ENCODE assay signal across 8 mouse cellular contexts in the genomic region with DNA sequence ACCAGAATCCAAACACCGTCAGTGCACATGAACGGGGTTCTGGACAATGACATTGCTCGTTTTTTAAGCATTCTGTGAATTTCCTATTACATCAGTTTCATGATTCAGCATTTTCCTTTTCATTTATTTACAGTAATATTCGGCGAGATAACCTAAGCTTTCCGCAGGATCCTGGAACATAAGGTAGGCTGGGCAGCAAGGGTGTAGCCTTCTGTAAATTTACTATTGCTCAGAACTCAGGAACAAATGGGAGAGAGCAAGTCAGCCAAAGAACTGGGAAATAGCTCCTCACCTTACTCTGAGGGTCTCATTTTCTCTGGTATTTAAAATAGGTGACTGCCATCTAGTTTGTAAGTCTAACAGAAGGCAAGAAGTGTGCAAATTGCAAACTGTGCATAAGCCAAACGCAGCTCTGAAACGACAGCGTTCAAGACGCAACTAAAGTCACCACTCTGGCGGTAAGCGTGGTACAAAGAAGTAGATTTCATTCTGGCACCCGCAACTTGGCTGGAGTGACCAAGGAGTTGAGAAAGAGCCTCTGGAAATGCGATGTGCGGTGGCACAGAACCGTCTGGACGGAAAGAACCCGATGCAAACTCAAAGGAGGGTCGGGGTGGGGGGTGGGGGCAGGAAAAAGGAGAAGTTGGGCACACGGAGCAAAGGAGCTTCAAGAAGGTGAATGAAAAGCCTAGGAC. TPM values are rescaled to one million over a fixed set of nuclear protein-coding genes. Genes with fewer than 3 reads are reported as not detected.
DNase-seq lines count a peak whose midpoint lies in the region; ATAC-seq and TF ChIP-seq lines count a peak whose summit lies in the region.
"Had no signal": no experiment of that assay in that cellular context is flagged by ENCODE, and none has a peak within 500 bp of the region (broad histone marks: within the 10 kb centered on the region; RNA-seq: fewer than 3 reads in every experiment).

No protein-coding gene starts in this region.

- WGBS in lung, postnatal 0 days: 13% methylated on average over 20 of the region's 20 CpGs
- WGBS in forebrain, embryonic 13.5 days: 20% methylated on average over 20 of the region's 20 CpGs
- WGBS in limb, embryonic 13.5 days: 22% methylated on average over 20 of the region's 20 CpGs
- WGBS in stomach, embryonic 15.5 days: 17% methylated on average over 20 of the region's 20 CpGs

- H3K4me2 ChIP-seq in lung, postnatal 0 days (replicated peaks; ENCODE audit: low read depth, low read length): peak overlapping the region; percentile 98
- peak overlapping the region; percentile 95 for H3K4me2 ChIP-seq in forebrain, embryonic 13.5 days
- peak overlapping the region; percentile 100 for H3K4me2 ChIP-seq in limb, embryonic 13.5 days (replicated peaks)
- H3K4me2 ChIP-seq in stomach, embryonic 15.5 days: peak overlapping the region; percentile 98

- peak overlapping the region; percentile 56 for H3K4me3 ChIP-seq in lung, postnatal 0 days (ENCODE audit: low read depth, low read length)
- peak overlapping the region; percentile 69 for H3K4me3 ChIP-seq in forebrain, embryonic 13.5 days
- peak overlapping the region; percentile 69 for H3K4me3 ChIP-seq in limb, embryonic 13.5 days
- peak overlapping the region; percentile 61 for H3K4me3 ChIP-seq in stomach, embryonic 15.5 days (replicated peaks)
- H3K4me3 ChIP-seq: myocyte had no signal

- H3K4me1 ChIP-seq in lung, postnatal 0 days (ENCODE audit: insufficient read depth, low read depth, low read length): 0 out of 2 replicates have a peak, but pooled peaks cover 3% of the 10 kb centered on the region
- H3K4me1 ChIP-seq in forebrain, embryonic 13.5 days: peaks cover 52% of the 10 kb centered on the region
- H3K4me1 ChIP-seq in limb, embryonic 13.5 days: peaks cover 22% of the 10 kb centered on the region; the same call in 1 of the 2 replicates
- 0 out of 2 replicates have a peak, but pooled peaks cover 4% of the 10 kb centered on the region for H3K4me1 ChIP-seq in stomach, embryonic 15.5 days

- no peak for TF ChIP-seq EP300 in lung, postnatal 0 days (IDR thresholded peaks at IDR 0.05)

- no peak overlapping the region for H3K27ac ChIP-seq in lung, postnatal 0 days (ENCODE audit: low read length)
- peak overlapping the region; percentile 88; the same call in 1 of the 2 replicates for H3K27ac ChIP-seq in forebrain, embryonic 13.5 days
- H3K27ac ChIP-seq in limb, embryonic 13.5 days: no peak overlapping the region
- H3K27ac ChIP-seq in stomach, embryonic 15.5 days: peak overlapping the region; percentile 17; the same call in 1 of the 2 replicates

- peaks cover 6% of the 10 kb centered on the region; the same call in 1 of the 2 replicates for H3K27me3 ChIP-seq in lung, postnatal 0 days (replicated peaks; ENCODE audit: insufficient read depth, low read length)
- H3K27me3 ChIP-seq in forebrain, embryonic 13.5 days: peaks cover 9% of the 10 kb centered on the region
- H3K27me3 ChIP-seq in limb, embryonic 13.5 days: peaks cover 59% of the 10 kb centered on the region
- 0 out of 2 replicates have a peak, but pooled peaks cover 14% of the 10 kb centered on the region for H3K27me3 ChIP-seq in stomach, embryonic 15.5 days (replicated peaks)

- H3K36me3 ChIP-seq in lung, postnatal 0 days (ENCODE audit: insufficient read depth, low read length): no peaks in the 10 kb centered on the region
- no peaks in the 10 kb centered on the region for H3K36me3 ChIP-seq in forebrain, embryonic 13.5 days (ENCODE audit: poor library complexity, severe bottlenecking)
- H3K36me3 ChIP-seq in limb, embryonic 13.5 days: no peaks in the 10 kb centered on the region
- no peaks in the 10 kb centered on the region for H3K36me3 ChIP-seq in stomach, embryonic 15.5 days

- H3K9ac ChIP-seq in lung, postnatal 0 days (replicated peaks; ENCODE audit: low read depth): 0 out of 2 replicates have a peak overlapping the region, but pooled peaks have one; percentile 34
- peak overlapping the region; percentile 92 for H3K9ac ChIP-seq in forebrain, embryonic 13.5 days
- H3K9ac ChIP-seq in limb, embryonic 13.5 days: peak overlapping the region; percentile 72
- no peak overlapping the region for H3K9ac ChIP-seq in stomach, embryonic 15.5 days

- no peak for ATAC-seq in lung, postnatal 0 days
- ATAC-seq in forebrain, embryonic 13.5 days: no peak
- no peak for ATAC-seq in limb, embryonic 13.5 days (ENCODE audit: low FRiP score, low read depth)
- no peak for ATAC-seq in stomach, embryonic 15.5 days (ENCODE audit: insufficient read depth, low FRiP score, low read depth)

- TF ChIP-seq CTCF in lung, postnatal 0 days (IDR thresholded peaks at IDR 0.05): no peak

- peak; percentile 10 for DNase-seq in lung, postnatal 0 days (ENCODE audit: low spot score)
- no peak for DNase-seq in lung, postnatal 4 days
- DNase-seq in frontal cortex, postnatal 14 days (ENCODE audit: low spot score in 2 of 2): no peak
- DNase-seq in adrenal gland, adult (ENCODE audit: inconsistent age in 2 of 2, low spot score in 1 of 2): no peak

- no peaks in the 10 kb centered on the region for H3K9me3 ChIP-seq in lung, postnatal 0 days (ENCODE audit: low read length)
- no peaks in the 10 kb centered on the region for H3K9me3 ChIP-seq in forebrain, embryonic 13.5 days (replicated peaks)
- no peaks in the 10 kb centered on the region for H3K9me3 ChIP-seq in limb, embryonic 13.5 days
- H3K9me3 ChIP-seq in stomach, embryonic 15.5 days: no peaks in the 10 kb centered on the region

RNA-seq across cellular contexts. Expression of gene Sel1l3, which starts 1.5 kb away (rescaled TPM):
- 1.7 and 2.0 TPM in 2 replicates for polyA plus RNA-seq in lung, postnatal 0 days (2015; fragmentation: Nextera tagmentation; extraction: Ambion mirVana)
- polyA plus RNA-seq in forebrain, embryonic 13.5 days (2015; fragmentation: Nextera tagmentation; extraction: Ambion mirVana): 7.0 and 8.5 TPM in 2 replicates
- 2.1 and 2.6 TPM in 2 replicates for polyA plus RNA-seq in limb, embryonic 13.5 days (2015; fragmentation: Nextera tagmentation; extraction: Ambion mirVana)
- 7.8 and 8.5 TPM in 2 replicates for polyA plus RNA-seq in stomach, embryonic 15.5 days (2015; fragmentation: Nextera tagmentation; extraction: Ambion mirVana)

RNA-seq across cellular contexts. Expression of gene Smim20, which starts 54.6 kb away (rescaled TPM):
- 85.6 and 88.2 TPM in 2 replicates for polyA plus RNA-seq in lung, postnatal 0 days (2015; fragmentation: Nextera tagmentation; extraction: Ambion mirVana)
- 64.8 and 70.7 TPM in 2 replicates for polyA plus RNA-seq in forebrain, embryonic 13.5 days (2015; fragmentation: Nextera tagmentation; extraction: Ambion mirVana)
- polyA plus RNA-seq in limb, embryonic 13.5 days (2015; fragmentation: Nextera tagmentation; extraction: Ambion mirVana): 78.0 and 88.5 TPM in 2 replicates
- 85.6 and 89.8 TPM in 2 replicates for polyA plus RNA-seq in stomach, embryonic 15.5 days (2015; fragmentation: Nextera tagmentation; extraction: Ambion mirVana)

Comparison
In these comparisons a context has a peak if more than half of its experiments do, and no peak if none do; other contexts are left out.
1. H3K27ac ChIP-seq: peak in forebrain, embryonic 13.5 days (single experiment) and stomach, embryonic 15.5 days (single experiment); none in lung, postnatal 0 days (single experiment) and limb, embryonic 13.5 days (single experiment).
2. Peak in every context shown above with its lines, with median percentiles within 50 percentile points of each other: H3K4me2 ChIP-seq and H3K4me3 ChIP-seq.